Mouse (Mus musculus): Measurements from ENCODE around the gene Lrp6.

The Lrp6 gene

DNA sequence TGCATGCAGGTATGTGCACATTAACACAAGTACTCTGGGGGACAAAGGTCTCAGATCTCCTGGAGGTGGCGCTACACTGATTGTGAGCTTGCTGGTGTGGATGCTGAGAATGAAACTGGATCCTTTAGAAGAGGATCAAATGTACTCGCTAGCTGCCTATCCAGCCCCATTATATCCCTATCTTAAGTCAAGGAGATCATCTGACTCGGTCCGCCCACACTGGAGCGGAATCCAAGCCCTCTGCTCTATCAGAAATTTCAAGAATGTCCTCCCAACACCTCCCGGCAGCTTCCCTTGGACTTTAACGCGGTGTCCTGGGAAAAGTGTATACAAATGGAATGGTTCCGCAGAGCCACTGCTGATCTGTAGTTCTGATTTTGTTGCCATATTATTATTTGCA, 77.1 kb downstream of the Lrp6 start:
- DNase-seq (ENCODE audit: low spot score), result no peak

DNA sequence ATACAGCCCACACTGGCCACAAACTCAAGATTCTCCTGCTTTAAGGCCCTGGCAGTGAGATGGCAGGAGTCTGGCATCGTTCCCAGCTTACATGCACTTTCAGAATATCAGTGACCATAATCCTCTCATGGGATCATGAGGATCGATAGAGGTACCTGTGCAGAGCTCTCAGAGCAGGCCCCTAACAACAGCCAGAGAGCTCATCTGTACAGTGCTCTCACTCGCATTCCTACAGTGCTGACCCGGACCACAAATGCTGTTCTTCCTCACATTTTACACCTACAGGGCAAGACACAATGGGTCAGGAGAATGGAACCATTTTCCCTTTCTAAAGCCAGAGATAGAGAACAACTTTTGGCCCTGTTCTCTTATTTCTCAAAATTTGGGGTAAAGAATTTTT, 77.6 kb downstream of the Lrp6 start:
- DNase-seq (ENCODE audit: low spot score), result no peak

DNA sequence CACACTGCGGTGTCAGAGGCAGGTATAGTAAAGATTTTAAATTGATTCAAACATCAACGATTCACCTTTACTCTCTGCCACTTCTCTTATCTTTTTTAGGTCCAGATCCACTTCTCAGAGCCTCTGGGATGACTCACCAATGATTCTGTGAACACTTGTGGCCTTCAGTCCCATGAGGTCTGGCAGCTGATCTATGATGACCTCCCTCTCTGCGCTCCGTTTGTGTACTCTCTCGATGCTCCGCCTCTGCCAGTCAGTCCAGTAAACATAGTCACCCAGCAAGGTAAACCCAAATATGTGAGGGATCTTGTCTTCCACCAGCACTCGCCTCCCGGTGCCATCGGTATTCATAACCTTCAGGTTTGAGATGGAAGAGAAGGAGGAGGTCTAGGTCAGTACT, 80.4 kb downstream of the Lrp6 start:
- no peak for DNase-seq (ENCODE audit: low spot score)

DNA sequence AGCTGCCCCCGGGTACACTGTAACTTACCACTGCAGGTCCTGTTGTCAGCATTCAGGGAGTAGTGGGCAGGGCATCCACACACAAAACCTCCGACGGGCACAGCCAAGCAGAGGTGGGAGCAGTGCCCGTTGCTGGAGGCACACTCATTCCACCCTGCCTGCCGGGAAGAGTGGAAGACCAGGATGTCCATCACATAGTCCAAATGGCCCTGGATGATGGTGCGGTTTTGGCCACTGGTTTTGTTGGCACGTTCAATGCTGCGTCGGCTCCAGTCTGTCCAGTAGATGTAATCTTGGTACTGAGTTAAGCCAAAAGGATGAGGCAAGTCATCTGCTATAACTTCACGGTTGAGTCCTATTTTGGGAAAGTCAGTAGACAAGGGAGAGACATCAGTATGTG, 87.3 kb downstream of the Lrp6 start:
- no peak for DNase-seq (ENCODE audit: low spot score)

DNA sequence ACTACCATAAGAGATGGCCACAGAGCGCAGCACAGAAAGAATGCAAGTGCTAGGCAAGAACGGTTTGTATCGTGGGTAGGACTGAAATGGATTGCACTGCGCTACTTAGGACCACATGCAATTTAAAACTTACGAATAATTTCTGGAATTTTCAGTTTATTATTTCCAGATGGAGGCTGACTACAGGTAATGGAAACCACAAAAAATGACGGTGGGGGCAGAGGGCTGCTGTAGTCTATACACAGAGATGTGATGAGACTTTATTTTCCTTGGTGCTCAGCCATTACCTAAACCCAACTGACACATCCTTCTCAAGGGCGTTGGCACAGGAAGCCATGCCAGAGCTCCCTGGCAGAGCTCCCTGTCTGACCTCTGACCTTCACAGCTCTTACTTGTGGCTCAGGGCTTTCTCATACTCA, 93.6 kb downstream of the Lrp6 start:
- no peak for DNase-seq (ENCODE audit: low spot score)

DNA sequence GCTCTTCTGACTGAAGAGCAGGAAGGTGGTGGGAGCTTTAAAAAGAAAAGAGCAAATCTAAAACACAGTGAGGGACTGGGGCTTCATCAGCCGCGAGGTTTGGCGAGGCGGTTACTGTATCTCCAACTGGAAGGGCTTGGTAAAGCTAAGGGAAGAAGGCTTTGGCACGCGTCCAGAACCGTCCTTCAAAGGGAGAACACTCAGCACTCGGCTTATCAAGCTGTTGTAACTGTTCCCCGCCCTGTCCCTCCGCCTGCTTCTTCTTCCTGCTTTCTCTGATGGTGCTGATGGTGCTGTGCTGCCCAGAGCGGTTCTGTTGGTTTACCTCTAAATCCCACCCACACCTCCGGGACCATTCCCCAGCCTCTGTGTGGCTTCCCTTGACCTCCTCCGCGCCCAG, 95.9 kb downstream of the Lrp6 start:
- peak; percentile 26 for DNase-seq (ENCODE audit: low spot score)

DNA sequence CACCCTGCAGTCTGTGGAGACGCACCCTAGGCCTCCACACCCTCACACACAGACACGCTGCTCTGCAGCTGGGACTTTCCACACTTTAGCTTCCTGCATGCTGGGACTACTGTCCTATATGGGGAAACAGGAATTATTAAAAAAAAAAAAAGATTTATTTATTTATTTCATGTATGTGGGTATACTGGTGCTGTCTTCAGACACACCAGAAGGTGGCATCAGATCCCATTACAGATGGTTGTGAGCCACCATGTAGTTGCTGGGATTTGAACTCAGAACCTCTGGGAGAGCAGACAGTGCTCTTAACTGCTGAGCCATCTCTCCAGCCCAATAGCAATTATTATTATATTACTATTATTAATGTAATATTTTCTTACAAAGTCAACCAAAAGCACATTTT, 97.5 kb downstream of the Lrp6 start:
- no peak for DNase-seq (ENCODE audit: low spot score)

DNA sequence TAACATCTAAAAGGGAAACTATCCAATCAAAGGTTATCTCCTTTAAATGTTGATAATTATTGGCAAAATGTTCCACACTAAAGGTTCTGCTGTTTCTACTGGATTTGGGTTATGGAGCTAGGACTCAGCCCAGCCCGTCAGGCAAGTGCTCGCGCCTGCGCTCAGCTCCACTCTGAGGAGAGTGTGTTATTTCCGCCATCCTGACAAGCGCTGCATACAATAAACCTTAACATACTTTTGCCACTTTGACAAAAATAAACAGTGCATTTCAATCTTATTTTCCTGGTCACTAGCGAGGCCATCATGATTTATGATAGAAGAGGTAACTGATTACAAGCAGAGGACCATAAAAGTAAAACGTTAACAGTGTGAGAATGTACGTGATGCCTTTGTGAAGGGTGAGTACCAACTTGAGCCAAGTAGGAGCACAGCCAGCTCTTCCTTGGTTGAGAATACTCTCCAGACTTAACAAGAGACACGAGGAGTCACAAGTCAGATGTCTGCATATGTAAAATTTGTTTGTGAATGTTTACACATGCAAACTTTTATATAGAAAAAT, 100.0 kb downstream of the Lrp6 start:
- no peak for DNase-seq (ENCODE audit: low spot score)

DNA sequence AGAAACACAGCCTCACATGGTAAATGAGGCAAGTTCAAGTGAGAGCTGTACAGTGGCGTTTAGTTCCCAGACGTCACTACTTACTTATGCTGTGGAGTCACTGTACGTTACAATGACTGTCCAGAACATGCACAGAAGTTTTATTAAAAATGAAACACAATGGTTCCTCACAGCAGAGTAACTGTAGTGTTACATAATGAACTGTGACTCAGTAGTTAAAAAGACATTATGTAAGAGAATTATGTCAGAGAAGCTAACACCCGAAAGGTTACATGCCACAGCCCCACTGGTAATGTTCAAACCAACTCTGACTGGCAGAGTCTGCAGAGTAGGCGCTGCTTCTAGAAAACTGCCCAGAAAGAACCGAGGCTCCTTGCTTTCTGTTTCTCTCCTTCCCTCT, 105.6 kb downstream of the Lrp6 start:
- no peak for DNase-seq (ENCODE audit: low spot score)

DNA sequence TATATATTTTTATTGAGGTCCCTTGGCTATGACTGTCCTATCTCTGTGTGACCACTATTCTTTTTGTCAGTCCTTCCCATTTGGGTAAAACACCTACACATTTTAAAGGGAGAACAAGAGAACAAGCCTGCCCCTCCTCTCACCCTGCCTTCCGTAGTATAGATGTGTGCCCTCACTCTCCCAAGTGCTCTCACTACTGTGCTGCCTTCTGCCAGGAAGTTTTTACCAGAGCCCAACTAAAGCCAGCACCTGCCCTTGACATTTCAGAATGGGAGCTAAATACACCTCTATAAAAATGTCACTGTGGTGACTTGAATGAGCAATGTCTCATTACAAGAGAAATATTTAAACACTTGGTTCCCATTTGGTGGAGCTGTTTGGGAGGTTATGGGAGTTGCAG, 108.4 kb downstream of the Lrp6 start:
- DNase-seq (ENCODE audit: low spot score), result no peak

DNA sequence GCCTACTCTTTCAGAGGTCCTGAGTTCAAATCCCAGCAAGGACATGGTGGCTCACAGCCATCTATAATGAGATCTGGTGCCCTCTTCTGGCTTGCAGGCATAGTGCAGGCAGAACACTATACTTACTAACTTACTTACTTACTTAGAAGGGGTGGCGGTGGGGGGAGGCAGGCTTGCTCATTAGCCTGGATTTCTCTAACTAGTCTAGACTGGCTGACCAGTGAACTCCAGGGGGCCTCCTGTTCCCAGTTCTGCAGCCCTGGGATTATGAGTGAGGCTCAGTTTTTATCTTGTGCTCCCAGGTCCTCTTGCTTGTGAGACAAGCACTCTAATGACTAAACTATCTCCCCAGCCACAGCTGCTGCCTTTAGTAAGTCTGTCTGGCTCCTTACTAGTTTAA, 112.7 kb downstream of the Lrp6 start:
- DNase-seq (ENCODE audit: low spot score), result no peak

DNA sequence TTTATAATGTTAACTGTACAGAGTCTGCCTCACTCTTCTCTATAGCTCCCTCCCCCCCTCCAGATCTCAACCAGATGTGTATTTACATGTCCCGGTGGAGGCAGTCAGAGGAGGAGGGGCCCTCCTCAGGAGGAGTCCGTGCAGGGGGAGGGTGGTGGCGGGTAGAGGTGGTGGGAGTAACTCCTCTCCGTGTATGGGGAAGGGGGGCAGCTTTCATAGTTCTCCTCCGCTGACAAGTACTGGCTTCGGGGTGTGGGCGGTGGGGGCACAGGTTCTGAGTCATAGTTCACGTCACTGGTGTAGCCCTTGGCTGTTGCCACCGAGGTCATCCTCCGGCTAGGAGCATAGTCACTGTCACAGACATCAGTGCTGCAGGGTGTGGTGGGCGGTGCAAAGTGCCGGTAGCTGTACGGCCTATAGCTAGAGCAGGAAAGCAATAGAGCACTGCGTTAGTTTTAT, 116.1 kb downstream of the Lrp6 start:
- DNase-seq (ENCODE audit: low spot score), result no peak

DNA sequence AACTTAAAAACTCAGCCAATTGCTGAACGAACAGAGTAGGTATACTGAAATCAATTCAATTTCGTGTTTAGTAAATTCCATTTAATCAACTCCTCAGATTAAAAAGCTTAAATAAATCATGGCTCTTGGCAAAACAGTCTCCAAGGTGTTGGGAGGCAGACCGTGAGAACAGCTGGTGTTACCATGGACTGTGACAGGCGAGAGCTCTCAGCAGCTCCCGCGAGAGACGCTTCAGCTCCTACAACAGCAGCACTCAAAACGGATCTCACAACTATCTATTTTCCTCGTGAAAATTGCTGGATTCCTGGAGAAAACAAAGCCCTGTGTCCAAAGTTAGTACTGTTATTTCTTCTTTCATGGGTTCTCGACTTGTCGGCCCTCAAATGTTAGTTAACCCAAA, 116.8 kb downstream of the Lrp6 start:
- DNase-seq (ENCODE audit: low spot score), result no peak

DNA sequence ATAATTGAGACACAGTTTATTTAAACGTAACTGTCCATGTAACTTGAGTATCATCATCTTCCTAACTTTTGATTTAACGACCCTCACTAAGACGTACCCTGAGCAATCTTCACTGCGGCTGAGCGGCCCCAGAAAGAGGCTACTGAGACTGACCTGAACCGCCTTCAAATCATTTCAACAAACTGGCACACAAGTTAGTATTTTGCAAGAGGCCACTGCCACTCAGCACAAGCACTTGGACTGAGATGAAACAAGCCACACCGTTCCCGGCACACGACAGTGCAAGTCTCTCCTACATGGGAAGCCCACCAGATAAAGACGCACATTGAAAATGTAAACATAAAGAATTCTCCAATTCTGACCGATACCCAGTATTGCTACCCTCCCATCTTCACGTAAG, 118.3 kb downstream of the Lrp6 start:
- DNase-seq (ENCODE audit: low spot score), result no peak

DNA sequence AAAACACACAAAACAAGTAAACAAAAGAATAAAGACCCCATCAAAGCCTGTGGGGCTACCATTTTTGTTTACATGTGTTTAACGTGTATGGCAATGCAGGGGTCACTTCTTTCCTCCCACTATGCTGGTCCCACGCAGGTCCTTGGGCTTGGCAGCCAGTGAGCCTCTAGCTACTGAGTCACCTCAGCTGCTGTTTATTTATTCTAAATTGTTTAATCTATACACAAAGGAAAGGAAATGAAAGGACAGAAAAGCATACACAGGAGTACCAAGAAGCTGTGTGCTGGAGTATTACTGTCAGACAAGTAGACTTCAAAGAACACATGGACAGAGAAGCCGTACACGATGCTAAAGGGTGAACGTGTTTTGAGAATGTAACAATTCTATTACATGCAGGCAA, 122.8 kb downstream of the Lrp6 start:
- DNase-seq (ENCODE audit: low spot score), result no peak

DNA sequence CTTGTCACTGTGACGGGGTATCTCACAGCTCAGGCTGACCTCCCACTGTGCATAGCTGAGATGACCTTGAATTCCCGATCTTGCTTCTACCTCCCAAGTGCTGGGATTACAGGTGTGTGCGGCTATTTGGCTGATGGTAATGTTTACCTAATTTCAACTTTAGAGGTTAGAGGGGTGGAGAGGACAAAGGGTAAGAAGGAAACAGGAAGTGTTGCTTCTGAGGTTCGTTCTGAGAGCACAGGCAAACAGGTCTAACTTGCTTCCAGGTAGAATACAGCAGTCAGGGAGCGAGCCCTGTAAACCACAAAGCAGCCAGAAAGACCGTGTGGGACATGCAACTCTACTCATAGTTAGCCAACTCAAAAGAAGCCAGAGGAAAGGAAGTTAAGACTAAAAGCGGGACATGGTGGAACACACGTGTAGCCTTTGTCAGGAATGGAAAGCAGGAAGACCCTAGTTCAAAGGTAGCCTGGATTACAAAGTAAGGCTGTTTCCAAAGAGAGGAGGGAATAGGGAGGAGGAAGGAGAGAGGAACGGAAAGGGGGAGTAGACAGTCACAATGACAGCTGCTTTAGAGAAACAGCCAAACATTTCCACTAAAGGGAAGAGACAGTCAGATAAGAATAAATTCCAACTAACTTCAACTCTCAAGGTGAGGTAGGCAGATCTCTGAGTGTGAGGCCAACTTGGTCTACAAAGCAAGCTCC, 123.4 kb downstream of the Lrp6 start:
- DNase-seq (ENCODE audit: low spot score), result no peak

DNA sequence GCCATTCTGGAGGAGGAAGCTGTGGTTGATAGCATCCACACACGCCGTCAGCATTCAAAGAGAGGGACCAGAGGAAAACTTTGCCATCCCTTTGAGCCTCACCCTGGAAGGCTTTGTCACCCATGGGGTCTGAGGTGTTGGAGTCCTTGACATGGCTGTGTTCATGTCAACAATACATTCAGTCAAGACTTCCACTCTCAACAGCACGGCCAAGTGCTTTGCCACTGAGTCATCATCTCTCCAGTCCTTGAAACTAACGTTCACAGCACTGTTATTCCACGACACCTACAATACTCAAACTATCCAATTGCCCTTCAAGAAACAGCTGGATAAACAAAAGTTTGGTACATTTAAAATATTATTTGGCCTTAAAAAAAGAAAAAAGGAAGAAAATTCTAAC, 124.5 kb downstream of the Lrp6 start:
- no peak for DNase-seq (ENCODE audit: low spot score)

DNA sequence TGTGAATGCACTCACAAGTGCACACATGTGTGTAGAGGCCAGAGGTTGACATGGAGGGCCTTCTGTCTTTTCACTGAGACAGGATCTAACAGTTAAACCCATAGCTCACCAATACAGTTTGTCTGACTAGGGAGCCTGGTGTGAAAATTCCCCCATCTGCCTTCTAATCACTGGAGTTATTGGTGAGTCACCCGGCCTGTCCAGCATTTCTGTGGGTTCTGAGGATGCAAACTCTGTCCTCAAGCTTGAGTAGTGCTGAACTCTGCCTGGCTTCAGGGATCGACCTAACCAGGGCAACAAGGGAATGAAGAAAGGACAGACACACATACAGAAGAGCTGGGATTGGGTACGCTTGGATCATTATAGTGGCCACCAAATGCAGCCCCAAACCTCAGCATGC, 125.0 kb downstream of the Lrp6 start:
- no peak for DNase-seq (ENCODE audit: low spot score)

DNA sequence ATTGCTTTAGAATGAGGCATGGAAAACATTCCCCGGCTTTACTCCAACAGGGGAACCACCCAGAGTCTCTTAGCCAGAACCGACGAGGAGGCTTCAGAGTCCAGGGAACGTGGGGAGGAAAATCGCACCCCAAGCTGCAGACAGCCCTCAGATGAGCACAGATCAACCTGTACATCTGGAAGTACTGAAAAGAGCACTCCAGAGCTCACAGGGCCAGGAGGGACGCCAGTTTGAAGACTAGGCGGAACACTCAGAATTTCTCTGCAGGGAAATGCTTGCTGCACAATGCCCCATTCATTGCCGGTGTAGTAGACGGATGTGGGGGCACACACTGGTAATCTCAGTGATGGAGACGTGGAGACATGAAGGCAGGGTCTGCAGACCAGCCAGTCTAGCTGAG, 126.7 kb downstream of the Lrp6 start:
- no peak for DNase-seq (ENCODE audit: low spot score)

DNA sequence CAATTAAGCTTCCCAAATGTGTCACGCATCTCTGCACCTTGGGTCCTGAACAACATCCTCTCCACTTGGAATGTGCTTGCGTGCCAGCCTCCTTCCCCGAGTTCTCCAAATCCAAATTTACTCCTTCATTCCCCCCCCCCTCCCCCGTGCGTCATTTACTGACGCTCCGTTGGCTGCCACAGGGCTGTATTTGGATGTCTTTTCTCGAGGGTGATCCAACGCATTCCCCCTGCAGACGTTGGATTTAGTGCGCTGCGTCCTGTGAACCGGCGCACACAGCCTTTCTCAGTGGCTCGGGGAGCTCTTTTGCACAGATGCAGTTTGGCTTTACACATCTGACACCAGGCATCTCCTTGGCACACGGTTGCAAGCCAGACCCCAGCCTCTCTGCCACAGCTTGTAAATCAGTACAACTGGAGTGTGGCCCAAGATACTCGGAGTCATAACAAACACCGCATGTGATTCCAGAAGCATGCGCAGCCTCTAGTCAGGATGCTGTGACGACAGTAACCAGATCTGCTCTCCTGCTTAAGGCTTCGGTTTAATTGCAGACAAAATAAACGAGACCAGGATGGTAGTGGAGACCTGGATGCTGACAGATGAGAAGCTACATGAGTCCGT, 127.3 kb downstream of the Lrp6 start:
- no peak for DNase-seq (ENCODE audit: low spot score)

DNA sequence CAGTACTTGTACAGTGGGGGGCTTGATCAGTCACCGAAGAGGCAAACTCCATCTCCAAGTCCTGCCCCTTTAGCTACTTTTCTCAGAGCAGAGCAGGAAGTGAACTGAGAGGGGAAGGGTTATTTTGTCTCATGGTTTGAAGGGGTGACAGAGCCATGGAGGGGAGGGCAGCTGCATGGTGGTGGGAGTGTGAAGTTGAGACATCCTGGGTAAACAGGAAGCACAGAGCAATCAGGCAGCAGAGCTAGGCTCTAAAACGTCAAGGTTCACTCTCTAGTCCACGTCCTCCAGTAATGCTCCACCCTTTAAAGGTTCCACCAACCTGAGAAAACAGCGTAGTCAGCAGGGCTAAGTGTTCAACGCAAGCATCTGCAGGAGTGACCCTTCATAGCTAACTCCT, 129.8 kb downstream of the Lrp6 start:
- DNase-seq (ENCODE audit: low spot score), result no peak

DNA sequence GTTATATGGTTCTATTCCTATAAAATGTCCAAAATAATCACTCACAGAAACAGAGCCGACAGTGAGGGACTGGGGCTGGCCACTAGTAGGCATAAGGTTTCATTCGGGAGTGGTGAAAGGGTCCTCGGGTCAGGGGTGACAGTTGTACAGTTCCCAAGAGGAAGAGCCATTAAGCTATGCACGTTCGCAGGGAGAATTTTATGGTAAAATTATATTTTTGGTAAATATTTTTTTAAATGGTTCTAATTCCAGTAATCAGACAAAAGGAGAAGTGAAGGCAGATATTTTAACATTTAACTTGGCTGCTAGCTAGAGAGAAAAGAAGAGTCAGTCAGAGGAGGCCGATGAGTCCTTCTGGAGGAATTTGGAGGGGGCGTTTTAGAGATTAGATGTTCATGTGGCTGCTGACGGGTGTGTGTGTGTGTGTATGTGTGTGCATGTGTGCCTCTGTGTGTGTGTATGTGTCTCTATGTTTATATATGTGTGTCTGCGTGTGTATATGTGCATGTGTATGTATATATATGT, 131.8 kb downstream of the Lrp6 start:
- no peak for DNase-seq (ENCODE audit: low spot score)

DNA sequence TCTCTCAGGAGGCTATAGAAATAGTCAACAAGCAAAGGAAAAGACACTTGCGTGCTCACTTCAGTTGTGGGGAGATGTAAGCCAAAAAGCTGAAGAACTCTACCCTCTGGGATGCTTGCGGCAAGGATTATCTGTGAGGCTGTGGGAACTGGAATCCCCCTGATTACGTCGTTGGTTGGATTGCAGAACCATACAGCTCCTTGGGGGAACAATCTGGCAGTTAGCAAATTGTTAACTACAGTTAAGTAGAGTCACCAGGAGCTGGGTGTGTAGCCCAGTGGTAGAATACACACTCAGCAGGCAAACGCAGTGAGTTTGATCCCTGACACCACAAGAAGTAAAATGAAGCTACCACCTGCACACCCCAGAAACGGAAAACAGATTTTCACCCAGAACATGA, 132.7 kb downstream of the Lrp6 start:
- no peak for DNase-seq (ENCODE audit: low spot score)

DNA sequence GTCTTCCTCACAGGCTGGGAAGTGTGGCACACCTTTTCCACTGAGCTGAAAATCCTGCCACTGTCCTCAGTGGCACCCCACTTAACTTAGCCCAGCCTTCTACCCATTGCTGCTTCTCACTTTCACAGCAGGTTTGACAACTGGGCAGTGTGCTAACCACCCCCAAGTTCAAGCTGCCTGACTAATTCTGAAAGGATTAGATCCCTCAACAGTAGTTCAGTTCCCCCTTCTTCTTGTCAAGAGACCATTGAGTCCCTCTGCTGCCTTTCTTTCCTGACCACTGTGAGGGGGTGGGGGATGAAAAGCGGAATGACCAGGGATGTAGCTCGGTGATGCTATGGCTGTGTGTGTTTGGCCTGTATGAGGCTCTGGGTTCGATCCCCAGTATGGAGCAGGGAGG, 133.5 kb downstream of the Lrp6 start:
- DNase-seq (ENCODE audit: low spot score), result no peak
